Mouse (Mus musculus) lung, postnatal 0 days (tissue): Measurements from ENCODE around the gene Rln3. TPM values are rescaled to one million over a fixed set of nuclear protein-coding genes. Genes with fewer than 3 reads are reported as not detected.

Source experiments
- ATAC-seq: fragments of 200-750 bp; cut with Nextera tagmentation; 2 replicates; pipeline ENCODE4 v1.8.0; 2017; ENCODE audit warnings: moderate library complexity
- DNase-seq: peaks from one replicate; pipeline ENCODE4 v3.0.0-alpha.2; 2016; ENCODE audit warnings: low spot score
- H3K27ac ChIP-seq: fragments of 300-500 bp; sonication (generic); 2 replicates; pipeline ENCODE4 v1.5.1; 2014; ENCODE audit warnings: antibody characterized with exemption, mild to moderate bottlenecking, low read length, mixed read lengths
- H3K27me3 ChIP-seq: fragments of 300-500 bp; sonication (generic); replicated peaks from 2 replicates; pipeline ENCODE4 v1.6.1; 2014; ENCODE audit warnings: low read length, mixed read lengths; ENCODE audit not compliant: insufficient read depth
- H3K36me3 ChIP-seq: fragments of 300-500 bp; sonication (generic); 2 replicates; pipeline ENCODE4 v1.6.1; 2014; ENCODE audit warnings: low read length, mixed read lengths; ENCODE audit not compliant: insufficient read depth
- H3K4me1 ChIP-seq: fragments of 300-500 bp; sonication (generic); 2 replicates; pipeline ENCODE4 v1.6.1; 2014; ENCODE audit warnings: antibody characterized with exemption, low read depth, low read length, mixed read lengths; ENCODE audit not compliant: insufficient read depth
- H3K4me2 ChIP-seq: fragments of 300-500 bp; sonication (generic); replicated peaks from 2 replicates; pipeline ENCODE4 v1.6.1; 2014; ENCODE audit warnings: low read depth, mild to moderate bottlenecking, low read length, moderate library complexity, mixed read lengths
- H3K4me3 ChIP-seq: fragments of 300-500 bp; sonication (generic); 2 replicates; pipeline ENCODE4 v1.5.1; 2014; ENCODE audit warnings: low read depth, low read length
- H3K9ac ChIP-seq: fragments of 300-500 bp; sonication (generic); replicated peaks from 2 replicates; pipeline ENCODE4 v1.6.1; 2014; ENCODE audit warnings: low read depth, mild to moderate bottlenecking
- H3K9me3 ChIP-seq: fragments of 300-500 bp; sonication (generic); 2 replicates; pipeline ENCODE4 v1.6.1; 2016; ENCODE audit warnings: low read length, mixed read lengths
- CTCF ChIP-seq: IDR thresholded peaks from 2 replicates; pipeline ENCODE4 v1.5.1; 2016; ENCODE audit warnings: antibody characterized with exemption, mild to moderate bottlenecking
- EP300 ChIP-seq: IDR thresholded peaks from 2 replicates; pipeline ENCODE4 v1.6.1; 2016; ENCODE audit warnings: antibody characterized with exemption, mild to moderate bottlenecking, control low read depth
- WGBS: fragments of 180-500 bp; shearing (Covaris S2); extraction: QIAGEN DNeasy Blood & Tissue Kit; methylation state at CpG from one replicate; pipeline ENCODE4 v1.1.7; 2014; 5-methylcytosine and 5-hydroxymethylcytosine counted together
- microRNA counts: library from miRNA; unstranded; fragments of <30 nt; microRNA quantifications from one replicate; lab custom pipeline; 2015
- microRNA-seq: library from miRNA; unstranded; fragments of <30 nt; microRNA quantifications from one replicate; pipeline ENCODE4, GENCODE M21; 2016
- polyA plus RNA-seq: library from polyadenylated mRNA; unstranded; fragments of >200 nt; fragmentation: Nextera tagmentation; extraction: Ambion mirVana; gene quantifications from 2 replicates; pipeline ENCODE4 v1.2.1, GENCODE M21; 2015

Gene Rln3
- polyA plus RNA-seq, 1 experiment from 2014 or later: 0.26 TPM

DNA sequence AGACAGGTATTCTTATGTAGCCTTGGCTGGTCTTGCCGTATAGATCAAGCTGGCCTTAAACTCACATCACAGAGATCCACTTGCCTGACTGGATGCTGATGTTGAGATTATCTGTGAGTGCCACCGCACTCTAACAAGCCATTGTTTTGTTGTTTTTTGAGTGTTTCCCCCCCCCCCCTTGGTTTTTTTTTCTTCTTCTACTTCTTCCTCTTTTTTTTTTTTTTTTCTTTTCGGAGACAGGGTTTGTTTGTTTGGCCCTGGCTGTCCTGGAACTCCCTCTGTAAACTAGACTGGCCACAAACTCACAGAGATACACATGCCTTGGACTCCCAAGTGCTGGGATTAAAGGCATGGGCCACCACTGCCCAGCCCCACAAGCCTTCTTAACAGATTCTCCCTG is 50.8 kb downstream of the Rln3 start:
- no peaks in the 10 kb centered on the region for H3K9me3 ChIP-seq
- no peak for TF ChIP-seq EP300
- TF ChIP-seq CTCF: no peak
- H3K27me3 ChIP-seq: no peaks in the 10 kb centered on the region
- H3K4me1 ChIP-seq: peaks cover 7% of the 10 kb centered on the region; the same call in 1 of the 2 replicates
- peaks cover 13% of the 10 kb centered on the region; the same call in 1 of the 2 replicates for H3K36me3 ChIP-seq
- 54% methylated on average over 3 of the region's 3 CpGs for WGBS
- H3K9ac ChIP-seq: no peak overlapping the region
- ATAC-seq: no peak
- no peak overlapping the region for H3K4me3 ChIP-seq
- no peak for DNase-seq
- H3K4me2 ChIP-seq: no peak overlapping the region
- no peak overlapping the region for H3K27ac ChIP-seq

MicroRNAs encoded within 50 kb of the gene (microRNA counts, 519-probe panel; counts per million panel counts)
- microRNA mmu-miR-1199 (lab: Ali Mortazavi, UCI) (not detected), microRNA mmu-miR-709 (lab: Ali Mortazavi, UCI) (not detected)

Small RNA genes lying within 50 kb of the gene (microRNA-seq; reads per million reads assigned to microRNA genes)
- 2.4 reads per million, percentile 2 among the genes with 10 or more reads in this experiment for gene Mir1199
- gene Mir709: not detected
- 2.7 reads per million, percentile 5 among the genes with 10 or more reads in this experiment for gene Mir8111

Other genes starting within 250 kb of the Rln3 start
- gene Adgrl1, start 144.9 kb downstream of the Rln3 start, polyA plus RNA-seq: 11.4 and 14.3 TPM in 2 replicates
- 0.12 and 0.36 TPM in 2 replicates for gene Gm10644, start 89.8 kb downstream of the Rln3 start, polyA plus RNA-seq
- 7.1 and 8.0 TPM in 2 replicates for gene Asf1b, start 89.5 kb downstream of the Rln3 start, polyA plus RNA-seq
- gene Prkaca, start 72.0 kb downstream of the Rln3 start, polyA plus RNA-seq: 93.8 and 94.9 TPM in 2 replicates
- 5.3 and 5.6 TPM in 2 replicates for gene Samd1, start 47.3 kb downstream of the Rln3 start, polyA plus RNA-seq
- 0.63 and 1.0 TPM in 2 replicates for gene 1700067K01Rik, start 43.5 kb downstream of the Rln3 start, polyA plus RNA-seq
- 51.0 and 70.4 TPM in 2 replicates for gene 2210011C24Rik, start 32.8 kb downstream of the Rln3 start, polyA plus RNA-seq
- 1.1 and 1.6 TPM in 2 replicates for gene Palm3, start 23.5 kb downstream of the Rln3 start, polyA plus RNA-seq
- gene Il27ra, start 2.4 kb downstream of the Rln3 start, polyA plus RNA-seq: 0.56 and 0.93 TPM in 2 replicates
- 1.2 and 1.3 TPM in 2 replicates for gene Gm10643, start 20.1 kb upstream of the Rln3 start, polyA plus RNA-seq
- 4.5 and 5.2 TPM in 2 replicates for gene Rfx1, start 21.8 kb upstream of the Rln3 start, polyA plus RNA-seq
- gene Dcaf15, start 59.8 kb upstream of the Rln3 start, polyA plus RNA-seq: 5.1 TPM in 2 replicates
- 0.17 and 0.19 TPM in 2 replicates for gene Podnl1, start 81.0 kb upstream of the Rln3 start, polyA plus RNA-seq
- gene Cc2d1a, start 102.9 kb upstream of the Rln3 start, polyA plus RNA-seq: 15.6 and 16.3 TPM in 2 replicates
- 0.80 and 1.0 TPM in 2 replicates for gene 4930432K21Rik, start 103.0 kb upstream of the Rln3 start, polyA plus RNA-seq
- gene Nanos3, start 140.2 kb upstream of the Rln3 start, polyA plus RNA-seq: 1.9 and 3.2 TPM in 2 replicates
- gene Zswim4, start 192.1 kb upstream of the Rln3 start, polyA plus RNA-seq: 7.8 and 8.4 TPM in 2 replicates
- 302 and 339 TPM in 2 replicates for gene D8Ertd738e, start 204.7 kb upstream of the Rln3 start, polyA plus RNA-seq
- gene Mri1, start 212.3 kb upstream of the Rln3 start, polyA plus RNA-seq: 47.4 and 56.8 TPM in 2 replicates
- gene Ccdc130, start 225.4 kb upstream of the Rln3 start, polyA plus RNA-seq: 14.7 and 17.4 TPM in 2 replicates